Mouse (Mus musculus): ENCODE results near the gene Aes.

The Aes gene

GRCm38 (mm10) chr10:81598871-81599270, 39.6 kb downstream of the Aes start:
- no peak for DNase-seq

DNA sequence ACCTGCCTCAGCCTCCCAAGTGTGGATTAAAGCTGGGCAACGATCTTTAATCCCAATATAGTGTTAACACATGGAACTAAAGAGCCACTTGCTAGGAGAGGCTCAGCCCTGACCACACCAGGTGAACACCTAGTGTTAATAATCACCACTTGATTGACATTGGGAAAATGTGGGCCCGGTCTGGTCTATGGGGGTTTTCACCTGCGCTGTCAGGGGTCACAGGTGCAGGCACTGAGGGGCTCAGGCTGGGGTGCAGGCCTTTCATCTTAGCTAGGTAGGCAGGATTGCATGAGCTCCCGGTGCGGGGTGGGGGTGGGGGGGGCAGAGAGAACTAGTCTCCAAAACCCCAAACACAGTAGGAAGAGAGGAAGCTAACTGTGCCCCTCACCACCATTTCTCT, 40.3 kb downstream of the Aes start:
- DNase-seq = no peak

DNA sequence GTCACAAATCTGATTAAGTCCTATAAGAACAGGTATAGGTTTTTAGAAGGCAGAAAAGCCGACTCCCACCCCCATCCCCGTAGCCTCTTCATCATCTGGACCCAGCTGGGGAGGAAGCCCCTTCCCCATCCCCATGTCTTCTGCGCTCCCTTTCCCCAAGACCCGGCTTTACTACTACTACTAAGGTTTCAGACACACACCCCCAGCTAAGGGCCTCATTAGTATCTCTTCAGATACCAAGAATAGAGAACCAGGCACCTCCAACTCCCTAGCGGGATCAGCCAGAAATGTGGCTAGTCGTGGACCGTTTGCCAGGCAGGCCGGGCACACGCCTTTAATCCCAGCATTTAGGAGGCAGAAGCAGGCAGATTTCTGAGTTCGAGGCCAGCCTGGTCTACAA, 40.8 kb downstream of the Aes start:
- DNase-seq = no peak

GRCm38 (mm10) chr10:81600738-81601203, 41.5 kb downstream of the Aes start, which contains the start of gene Tle6:
Gene Tle6 (minus strand): TSS chr10:81601073.
- DNase-seq = peak; percentile 97 to 98

DNA sequence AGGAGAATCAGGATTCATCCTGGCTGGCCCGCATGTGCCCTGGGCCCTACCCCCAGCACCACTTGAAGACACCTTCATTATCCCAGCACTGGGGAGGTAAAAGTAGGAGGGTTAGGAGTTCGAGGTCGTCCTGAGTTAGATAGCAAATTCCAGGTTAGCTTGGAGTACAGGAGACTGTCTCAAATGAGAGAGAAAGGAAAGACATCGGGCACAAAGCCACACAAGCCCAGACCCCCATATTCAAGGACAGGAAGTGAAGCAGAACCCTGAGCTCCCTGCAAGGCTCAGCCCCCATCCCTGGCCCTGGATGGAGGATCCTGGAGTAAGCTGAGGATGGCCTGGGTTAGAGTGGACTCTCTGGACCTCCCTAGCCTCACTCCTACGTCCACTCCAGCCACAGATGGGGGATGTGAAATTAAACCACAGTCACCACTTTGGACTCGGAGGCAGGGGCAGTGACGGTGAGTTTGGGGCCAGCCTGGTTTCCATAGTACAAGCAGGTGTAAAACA, 42.2 kb downstream of the Aes start:
- no peak for DNase-seq

- peak; percentile 18 to 45 for DNase-seq
Observed at GRCm38 (mm10) chr10:81602741-81603151, 43.5 kb downstream of the Aes start.

DNA sequence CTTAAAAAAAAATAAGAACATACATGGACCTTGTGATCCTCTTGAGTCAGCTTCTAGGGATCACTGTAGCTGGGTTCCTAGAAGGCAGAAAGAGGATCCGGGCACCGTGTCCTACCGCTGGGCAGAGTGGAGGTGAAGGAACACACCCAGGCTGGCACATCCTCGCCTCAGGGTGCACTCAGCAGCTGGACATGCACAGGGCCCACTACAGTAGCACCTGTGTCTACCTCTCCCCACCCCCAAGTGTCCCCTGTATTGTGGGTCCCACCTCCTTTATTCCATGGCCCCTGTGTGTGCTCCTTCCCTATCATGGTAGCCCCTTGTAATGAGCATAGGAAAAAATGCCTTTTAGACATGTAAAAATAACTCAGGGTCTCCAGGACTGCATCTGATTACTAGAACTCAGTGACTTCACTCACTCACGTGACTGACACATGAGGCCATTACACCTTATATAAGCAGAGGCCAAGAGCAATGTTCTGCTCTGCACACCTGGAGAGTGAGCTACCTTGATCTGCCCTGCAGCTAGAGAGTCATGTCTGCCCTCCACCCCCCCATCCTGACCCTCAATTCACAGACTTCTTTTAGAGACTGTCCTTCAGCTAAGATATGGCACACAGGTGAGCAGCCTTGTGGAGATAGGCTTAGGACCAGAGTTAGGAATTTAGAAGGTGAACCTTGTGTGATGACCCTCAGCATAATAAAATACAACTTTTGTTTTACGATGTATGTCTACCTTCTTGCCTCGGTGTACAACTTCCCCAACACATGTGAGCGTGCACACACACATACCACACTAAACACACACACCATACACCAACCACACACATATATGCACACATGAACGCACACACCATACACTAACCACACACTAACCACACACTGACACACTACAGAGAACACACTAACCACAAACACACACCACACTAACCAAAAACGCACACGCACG, 45.0 kb downstream of the Aes start:
- no peak for DNase-seq

DNA sequence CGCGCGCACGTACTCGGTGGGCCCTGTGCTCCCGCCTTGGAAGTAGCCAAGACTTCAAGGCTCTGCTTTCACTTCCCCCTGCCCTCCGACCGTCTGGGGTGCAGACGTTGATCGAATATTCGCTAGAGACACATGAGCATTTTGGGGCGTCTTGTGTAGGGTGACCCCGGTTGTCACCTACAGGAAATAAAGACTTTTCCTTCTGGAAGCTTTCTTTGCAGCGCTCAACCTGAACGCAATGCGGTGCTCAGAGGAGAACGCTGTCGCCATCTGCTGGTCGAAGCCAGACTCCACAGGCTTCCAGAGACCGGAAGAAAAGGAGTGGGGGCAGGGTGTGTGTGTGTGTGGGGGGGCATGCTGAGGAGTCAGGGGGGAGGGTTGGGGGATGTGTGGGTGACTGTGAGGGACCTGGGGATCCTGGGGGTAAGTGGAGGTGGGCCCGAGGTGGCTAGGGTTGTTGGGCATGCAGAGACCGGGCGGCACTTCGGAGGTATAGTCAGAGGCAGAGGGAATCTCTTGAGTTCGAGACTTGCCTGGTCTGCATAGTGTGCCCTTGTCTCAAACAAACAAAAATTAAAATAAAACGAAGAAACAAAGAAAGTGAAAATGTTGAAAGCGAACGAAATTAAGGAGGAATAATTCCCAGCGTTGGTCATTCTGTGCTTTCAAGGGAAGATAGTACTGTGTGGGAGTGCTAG, 45.8 kb downstream of the Aes start:
- DNase-seq = peak; percentile 84 to 93

GRCm38 (mm10) chr10:81605666-81605973, 46.3 kb downstream of the Aes start:
- DNase-seq = no peak

- peak; percentile 96 to 98 for DNase-seq
Observed at GRCm38 (mm10) chr10:81605974-81606751, 46.9 kb downstream of the Aes start, which contains the start of gene BC025920. Gene BC025920 (plus strand): TSS chr10:81606270.

DNA sequence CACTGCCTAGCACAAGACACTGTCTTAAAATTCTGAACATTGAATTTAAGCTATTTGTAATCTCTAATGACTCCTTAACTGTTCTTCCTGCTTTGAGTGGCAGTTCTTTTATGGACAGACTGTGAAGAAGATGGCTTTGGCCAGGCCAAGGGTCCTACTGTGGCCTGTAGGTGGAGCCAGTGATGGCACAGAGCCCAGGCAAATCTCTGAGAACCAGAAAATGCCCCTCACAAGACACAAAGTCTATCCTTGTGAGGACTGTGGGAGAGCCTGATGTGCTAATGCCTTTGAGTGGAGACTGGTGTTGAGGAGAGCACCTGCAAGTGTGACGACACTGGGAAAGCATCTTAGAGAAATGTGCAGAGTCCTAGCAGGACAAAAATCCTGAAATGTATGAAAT, 49.0 kb downstream of the Aes start:
- DNase-seq = peak in 1 of 2 experiments; percentile 32

DNA sequence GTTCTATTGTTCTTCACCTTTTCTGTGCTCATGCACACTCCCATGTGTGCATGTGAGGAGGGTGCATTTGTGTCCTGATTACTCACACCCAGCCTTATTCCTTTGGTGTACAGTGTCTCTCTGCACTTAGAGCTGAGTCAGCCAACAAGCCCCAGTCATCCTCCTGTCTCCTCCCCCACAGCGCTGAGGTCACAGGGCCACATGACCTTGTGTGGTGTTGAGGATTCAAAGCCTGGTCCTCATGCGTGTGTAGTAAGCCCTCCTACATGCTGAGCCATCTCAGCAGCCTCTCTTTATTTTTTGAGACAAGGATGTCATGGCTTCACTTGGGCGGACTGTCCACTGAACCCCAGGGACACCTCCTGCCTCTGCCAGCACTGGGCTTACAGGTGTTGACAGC, 53.5 kb downstream of the Aes start:
- no peak for DNase-seq

DNA sequence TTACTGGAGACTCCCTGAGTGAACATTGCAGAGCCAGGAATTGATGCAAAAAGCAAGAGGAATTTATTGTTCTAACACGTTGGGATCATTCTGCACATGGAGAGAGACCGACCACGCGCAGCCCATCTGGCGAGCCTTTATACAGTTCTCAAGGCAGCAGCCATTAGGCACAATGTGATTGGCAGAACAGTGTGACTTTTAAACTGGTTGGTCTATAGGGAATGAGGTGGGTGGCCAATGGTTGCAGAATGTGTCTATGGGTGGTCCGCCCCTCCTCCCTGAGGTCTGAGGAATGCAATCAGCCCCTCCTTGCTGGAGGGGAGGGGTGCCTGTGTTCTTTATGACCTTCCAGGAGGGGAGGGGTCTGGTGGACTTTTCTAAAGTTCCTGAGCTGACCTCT, 56.2 kb downstream of the Aes start:
- DNase-seq = no peak
